Mouse (Mus musculus): Measurements from ENCODE around the gene Gm20517.

DNA sequence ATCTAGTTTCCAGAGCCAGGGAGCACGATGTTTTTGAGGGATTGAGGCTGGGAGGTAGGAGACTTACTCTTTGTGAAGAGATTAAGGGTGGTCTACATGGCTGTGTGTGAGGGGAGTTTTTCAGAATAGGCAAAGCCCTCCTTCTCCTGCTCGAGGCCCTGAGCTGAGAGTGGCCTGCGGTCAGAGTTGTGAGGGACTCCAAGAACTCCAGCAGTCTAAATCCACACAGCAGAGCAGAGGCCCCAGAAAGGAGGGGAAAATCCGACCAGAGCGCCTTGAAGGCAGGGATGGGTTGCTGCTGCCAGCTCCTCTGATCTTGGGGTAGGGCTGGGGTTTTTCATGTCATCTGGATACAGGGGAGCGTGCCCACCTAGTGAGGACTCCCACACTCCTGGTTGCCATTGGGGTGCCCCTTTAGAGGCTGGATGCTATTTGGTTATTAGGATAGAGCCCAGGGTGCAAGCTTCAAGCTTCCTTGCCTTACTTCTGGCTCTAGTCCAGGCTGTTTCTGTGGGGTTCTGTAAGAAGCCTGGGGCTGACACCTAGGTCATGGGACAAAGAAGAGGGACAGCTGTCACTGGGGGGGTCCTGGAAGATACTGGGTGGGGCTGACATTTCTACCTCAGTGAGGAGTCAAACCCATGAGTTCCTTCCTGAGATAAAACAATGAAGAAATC is 15.1 kb upstream of the Gm20517 start:
- no peak for TF ChIP-seq POLR2A (IDR thresholded peaks at IDR 0.05; ENCODE audit: insufficient read length, low read depth)
- no peak for TF ChIP-seq TCF12 (IDR thresholded peaks at IDR 0.05; ENCODE audit: insufficient read depth, poor library complexity, severe bottlenecking)
- no peak for TF ChIP-seq USF1 (IDR thresholded peaks at IDR 0.05; ENCODE audit: low read depth)
- TF ChIP-seq CEBPB (IDR thresholded peaks at IDR 0.05; ENCODE audit: insufficient read depth, poor library complexity, severe bottlenecking): no peak
- no peak for TF ChIP-seq E2F4 (IDR thresholded peaks at IDR 0.05; ENCODE audit: insufficient read depth)
- no peak for TF ChIP-seq MAX (IDR thresholded peaks at IDR 0.05; ENCODE audit: low read depth)
- peak in 1 of 3 experiments; percentile 59 for TF ChIP-seq MYOD1 (IDR thresholded peaks at IDR 0.05; ENCODE audit: control insufficient read depth in 1 of 3, insufficient read length in 2 of 3, low read depth in 2 of 3)
- no peak for TF ChIP-seq POLR2AphosphoS2 (IDR thresholded peaks at IDR 0.05; ENCODE audit: insufficient read length, low read depth)
